Mouse (Mus musculus) intestine, embryonic 14.5 days (tissue): Measurements from ENCODE around the gene Zfr. TPM values are rescaled to one million over a fixed set of nuclear protein-coding genes. Genes with fewer than 3 reads are reported as not detected.
"Not testable (repeated sequence)": the region's sequence is repeated elsewhere in the genome, so short reads cannot be mapped to it uniquely, and the experiment has no call there.

Experiments
- ATAC-seq: fragments of 200-750 bp; cut with Nextera tagmentation; replicated peaks from 2 replicates; pipeline ENCODE4 v1.8.0; 2017; ENCODE audit warnings: low read depth, moderate number of reproducible peaks, moderate TSS enrichment, moderate library complexity; ENCODE audit not compliant: low FRiP score, low TSS enrichment
- DNase-seq: peaks from one replicate; pipeline ENCODE4 v3.0.0-alpha.2; 2018; ENCODE audit warnings: low spot score
- H3K27ac ChIP-seq: fragments of 300-500 bp; sonication (generic); 2 replicates; pipeline ENCODE4 v1.5.1; 2014; ENCODE audit warnings: low read depth, mild to moderate bottlenecking, control low read depth
- H3K27me3 ChIP-seq: fragments of 300-500 bp; sonication (generic); replicated peaks from 2 replicates; pipeline ENCODE4 v1.6.1; 2014; ENCODE audit warnings: low read length, control low read depth; ENCODE audit not compliant: control insufficient read depth, insufficient read depth
- H3K36me3 ChIP-seq: fragments of 300-500 bp; sonication (generic); 2 replicates; pipeline ENCODE4 v1.6.1; 2014; ENCODE audit warnings: low read length, control low read depth; ENCODE audit not compliant: control insufficient read depth, insufficient read depth
- H3K4me1 ChIP-seq: fragments of 300-500 bp; sonication (generic); replicated peaks from 2 replicates; pipeline ENCODE4 v1.6.1; 2014; ENCODE audit warnings: low read length, control low read depth, mixed read lengths; ENCODE audit not compliant: control insufficient read depth, insufficient read depth
- H3K4me2 ChIP-seq: fragments of 300-500 bp; sonication (generic); 2 replicates; pipeline ENCODE4 v1.6.1; 2014; ENCODE audit warnings: low read length
- H3K4me3 ChIP-seq: fragments of 300-500 bp; sonication (generic); 2 replicates; pipeline ENCODE4 v1.5.1; 2014; ENCODE audit warnings: low read depth, low read length, control low read depth, mixed read lengths
- H3K9ac ChIP-seq: fragments of 300-500 bp; sonication (generic); 2 replicates; pipeline ENCODE4 v1.6.1; 2014; ENCODE audit warnings: mild to moderate bottlenecking, low read length
- H3K9me3 ChIP-seq: fragments of 300-500 bp; sonication (generic); 2 replicates; pipeline ENCODE4 v1.6.1; 2016; ENCODE audit warnings: low read length, control low read depth; ENCODE audit not compliant: control insufficient read depth
- WGBS: fragments of 180-500 bp; shearing (Covaris S2); extraction: QIAGEN DNeasy Blood & Tissue Kit; methylation state at CpG from one replicate; pipeline ENCODE4 v1.1.7; 2014; 5-methylcytosine and 5-hydroxymethylcytosine counted together
- polyA plus RNA-seq: library from polyadenylated mRNA; unstranded; fragments of >200 nt; fragmentation: Nextera tagmentation; extraction: Ambion mirVana; gene quantifications from 2 replicates; pipeline ENCODE4 v1.2.1, GENCODE M21; 2014

Zfr gene
- polyA plus RNA-seq, 1 experiment from 2014 or later: 144 TPM

- H3K9me3 ChIP-seq: no peaks in the 10 kb centered on the region
- no peak overlapping the region for H3K9ac ChIP-seq
- DNase-seq (no peak), ATAC-seq (no peak)
- no peak overlapping the region for H3K27ac ChIP-seq
- no peaks in the 10 kb centered on the region for H3K4me1 ChIP-seq
- 94% methylated on average over 5 of the region's 5 CpGs for WGBS
- no peaks in the 10 kb centered on the region for H3K36me3 ChIP-seq
- no peaks in the 10 kb centered on the region for H3K27me3 ChIP-seq
- H3K4me2 ChIP-seq: no peak overlapping the region
- H3K4me3 ChIP-seq: no peak overlapping the region
Observed at GRCm38 (mm10) chr15:12097344-12097743, 20.3 kb upstream of the Zfr start.

- ATAC-seq: no peak
- no peak for DNase-seq
- Histone ChIP-seq H3K9me3 (no peaks in the 10 kb centered on the region), H3K36me3 (no peaks in the 10 kb centered on the region), H3K9ac (no peak overlapping the region), H3K4me3 (no peak overlapping the region), H3K27me3 (no peaks in the 10 kb centered on the region), H3K4me2 (no peak overlapping the region), H3K4me1 (no peaks in the 10 kb centered on the region), H3K27ac (no peak overlapping the region)
- 57% methylated on average over 5 of the region's 5 CpGs for WGBS
Observed at GRCm38 (mm10) chr15:12100912-12101311, 16.7 kb upstream of the Zfr start.

GRCm38 (mm10) chr15:12103763-12104162 is 13.9 kb upstream of the Zfr start:
- no peaks in the 10 kb centered on the region for H3K9me3 ChIP-seq
- ATAC-seq (no peak), DNase-seq (peak; percentile 53)
- H3K4me2 ChIP-seq: no peak overlapping the region
- H3K36me3 ChIP-seq: no peaks in the 10 kb centered on the region
- H3K4me3 ChIP-seq: no peak overlapping the region
- no peaks in the 10 kb centered on the region for H3K27me3 ChIP-seq
- H3K4me1 ChIP-seq: no peaks in the 10 kb centered on the region
- no peak overlapping the region for H3K27ac ChIP-seq
- no peak overlapping the region for H3K9ac ChIP-seq
- 55% methylated on average over 3 of the region's 3 CpGs for WGBS

- no peak overlapping the region for H3K27ac ChIP-seq
- no peaks in the 10 kb centered on the region for H3K4me1 ChIP-seq
- H3K4me3 ChIP-seq: no peak overlapping the region
- H3K9me3 ChIP-seq: no peaks in the 10 kb centered on the region
- no peaks in the 10 kb centered on the region for H3K27me3 ChIP-seq
- no peak overlapping the region for H3K9ac ChIP-seq
- 80% methylated on average over 2 of the region's 2 CpGs for WGBS
- no peak overlapping the region for H3K4me2 ChIP-seq
- DNase-seq: peak; percentile 33
- no peak for ATAC-seq
- H3K36me3 ChIP-seq: no peaks in the 10 kb centered on the region
Observed at GRCm38 (mm10) chr15:12104827-12105226, 12.8 kb upstream of the Zfr start.

- H3K4me2 ChIP-seq: no peak overlapping the region
- 89% methylated on average over 12 of the region's 12 CpGs for WGBS
- DNase-seq (peak; percentile 35), ATAC-seq (no peak)
- no peaks in the 10 kb centered on the region for H3K36me3 ChIP-seq
- H3K4me1 ChIP-seq: no peaks in the 10 kb centered on the region
- no peak overlapping the region for H3K27ac ChIP-seq
- no peak overlapping the region for H3K4me3 ChIP-seq
- no peaks in the 10 kb centered on the region for H3K9me3 ChIP-seq
- H3K27me3 ChIP-seq: no peaks in the 10 kb centered on the region
- no peak overlapping the region for H3K9ac ChIP-seq
Observed at GRCm38 (mm10) chr15:12106430-12106829, 11.2 kb upstream of the Zfr start.

GRCm38 (mm10) chr15:12108200-12108599 is 9.4 kb upstream of the Zfr start:
- Histone ChIP-seq H3K9me3 (no peaks in the 10 kb centered on the region), H3K36me3 (no peaks in the 10 kb centered on the region), H3K27me3 (no peaks in the 10 kb centered on the region), H3K4me1 (no peaks in the 10 kb centered on the region), H3K4me2 (no peak overlapping the region), H3K9ac (no peak overlapping the region), H3K4me3 (no peak overlapping the region), H3K27ac (no peak overlapping the region)
- 80% methylated on average over 4 of the region's 4 CpGs for WGBS
- peak; percentile 7 for DNase-seq
- ATAC-seq: no peak

GRCm38 (mm10) chr15:12108922-12109321 is 8.7 kb upstream of the Zfr start:
- H3K4me1 ChIP-seq, H3K27ac ChIP-seq, H3K27me3 ChIP-seq, DNase-seq, H3K9me3 ChIP-seq, H3K36me3 ChIP-seq, ATAC-seq, H3K4me2 ChIP-seq, H3K9ac ChIP-seq, H3K4me3 ChIP-seq: not testable (repeated sequence)
- 80% methylated on average over 3 of the region's 3 CpGs for WGBS

- no peaks in the 10 kb centered on the region for H3K27me3 ChIP-seq
- ATAC-seq (no peak), DNase-seq (no peak)
- H3K4me3 ChIP-seq: no peak overlapping the region
- WGBS: 62% methylated on average over 7 of the region's 7 CpGs
- H3K4me2 ChIP-seq: no peak overlapping the region
- H3K27ac ChIP-seq: no peak overlapping the region
- H3K4me1 ChIP-seq: no peaks in the 10 kb centered on the region
- H3K9ac ChIP-seq: no peak overlapping the region
- no peaks in the 10 kb centered on the region for H3K9me3 ChIP-seq
- no peaks in the 10 kb centered on the region for H3K36me3 ChIP-seq
Observed at GRCm38 (mm10) chr15:12111232-12111631, 6.4 kb upstream of the Zfr start.

GRCm38 (mm10) chr15:12113411-12113810 is 4.2 kb upstream of the Zfr start:
- ATAC-seq (no peak), DNase-seq (no peak)
- no peaks in the 10 kb centered on the region for H3K4me1 ChIP-seq
- no peaks in the 10 kb centered on the region for H3K27me3 ChIP-seq
- no peaks in the 10 kb centered on the region for H3K36me3 ChIP-seq
- H3K4me3 ChIP-seq: no peak overlapping the region
- 81% methylated on average over 2 of the region's 2 CpGs for WGBS
- H3K9ac ChIP-seq: no peak overlapping the region
- no peak overlapping the region for H3K27ac ChIP-seq
- no peaks in the 10 kb centered on the region for H3K9me3 ChIP-seq
- no peak overlapping the region for H3K4me2 ChIP-seq
